Mouse (Mus musculus) left cerebral cortex, postnatal 4 days (tissue): Measurements from ENCODE around the gene Nup98. TPM values are rescaled to one million over a fixed set of nuclear protein-coding genes. Genes with fewer than 3 reads are reported as not detected.
A peak's percentile ranks its signal among the peaks of the same experiment; 100 is the strongest.

Experiments used
- DNase-seq: peaks from one replicate; pipeline ENCODE4 v3.0.0-alpha.2; 2022
- intact Hi-C: fragments of 180-260 bp; cut with DNase I; formaldehyde crosslinking; loops from one replicate; pipeline ENCODE4 v1.15.1; 2025
- total RNA-seq, 2 experiments: library from RNA; stranded (reverse); gene quantifications; 2 replicates each; pipeline ENCODE4 v1.2.3; 2021

Nup98 gene
- total RNA-seq, 2 experiments from 2014 or later = 39.4 to 41.2 TPM

- intact Hi-C loops = loop anchor here (2.0 kb wide), 1 partner anchor 55 kb away; no protein-coding TSS in a partner anchor
- DNase-seq = no peak
Observed at GRCm38 (mm10) chr7:102137898-102138297, 72.1 kb downstream of the Nup98 start.

DNA sequence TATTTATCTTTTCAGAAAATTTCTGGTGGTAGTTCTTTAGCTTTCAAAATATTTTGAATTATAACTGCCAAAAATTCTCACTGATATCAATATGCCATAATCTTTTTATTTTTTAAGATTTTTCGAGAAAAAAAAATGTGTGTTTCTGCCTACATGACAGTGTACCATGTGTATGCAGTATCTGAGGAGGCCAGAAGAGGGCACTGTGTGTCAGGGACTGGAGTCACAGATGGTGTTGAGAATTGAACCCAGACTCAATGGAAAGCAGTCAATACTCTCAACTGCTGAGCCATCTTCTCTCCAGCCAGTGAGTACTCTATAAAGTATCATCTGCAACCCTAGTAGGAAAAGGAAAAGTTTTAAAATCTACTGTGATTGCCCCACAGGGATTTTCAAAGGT, 72.5 kb downstream of the Nup98 start:
- intact Hi-C loops = no loop called here
- peak; percentile 37 for DNase-seq

GRCm38 (mm10) chr7:102132395-102132794, 77.6 kb downstream of the Nup98 start:
- intact Hi-C loops = no loop called here
- no peak for DNase-seq

- intact Hi-C loops = loop anchor here (10.0 kb wide), 1 partner anchor 54 kb away; no protein-coding TSS in a partner anchor
- DNase-seq = no peak
Observed at GRCm38 (mm10) chr7:102120326-102120725, 89.7 kb downstream of the Nup98 start.

GRCm38 (mm10) chr7:102117382-102117781, 92.6 kb downstream of the Nup98 start:
- DNase-seq = no peak
- intact Hi-C loops = no loop called here

GRCm38 (mm10) chr7:102116579-102117331, 93.2 kb downstream of the Nup98 start, which contains the start of gene Chrna10:
TSS of gene Chrna10 (minus strand) at chr7:102116828.
- DNase-seq = no peak
- intact Hi-C loops = no loop called here

- no peak for DNase-seq
- intact Hi-C loops = no loop called here
Observed at GRCm38 (mm10) chr7:102113151-102113729, 96.7 kb downstream of the Nup98 start.

GRCm38 (mm10) chr7:102109746-102110145, 100.2 kb downstream of the Nup98 start:
- no peak for DNase-seq
- intact Hi-C loops = no loop called here

DNA sequence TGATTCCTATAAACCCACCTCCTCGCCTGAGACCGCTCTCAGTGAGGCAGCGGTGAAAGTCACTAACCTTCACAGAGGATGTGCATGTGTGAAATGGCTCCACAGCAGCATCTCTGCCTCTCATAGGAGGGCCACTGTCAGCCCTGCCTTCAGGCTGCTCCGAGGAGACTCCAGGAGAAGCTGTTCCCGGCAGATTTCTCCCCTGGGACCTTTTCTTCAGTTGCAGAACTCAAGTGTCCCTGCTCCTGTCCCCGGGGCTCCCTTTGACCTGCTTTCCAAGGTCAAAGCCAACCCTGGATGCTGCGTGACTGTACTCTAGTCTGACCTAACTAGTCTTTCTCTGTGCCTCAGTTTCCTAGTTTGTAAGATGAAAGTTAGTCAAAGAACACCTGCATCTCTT, 100.8 kb downstream of the Nup98 start, which contains the start of gene Art5:
TSS of gene Art5 (minus strand) at position 319 of the 400 bp plus-strand sequence.
- intact Hi-C loops = no loop called here
- no peak for DNase-seq

GRCm38 (mm10) chr7:102108206-102108605, 101.8 kb downstream of the Nup98 start:
- intact Hi-C loops = no loop called here
- DNase-seq = no peak

DNA sequence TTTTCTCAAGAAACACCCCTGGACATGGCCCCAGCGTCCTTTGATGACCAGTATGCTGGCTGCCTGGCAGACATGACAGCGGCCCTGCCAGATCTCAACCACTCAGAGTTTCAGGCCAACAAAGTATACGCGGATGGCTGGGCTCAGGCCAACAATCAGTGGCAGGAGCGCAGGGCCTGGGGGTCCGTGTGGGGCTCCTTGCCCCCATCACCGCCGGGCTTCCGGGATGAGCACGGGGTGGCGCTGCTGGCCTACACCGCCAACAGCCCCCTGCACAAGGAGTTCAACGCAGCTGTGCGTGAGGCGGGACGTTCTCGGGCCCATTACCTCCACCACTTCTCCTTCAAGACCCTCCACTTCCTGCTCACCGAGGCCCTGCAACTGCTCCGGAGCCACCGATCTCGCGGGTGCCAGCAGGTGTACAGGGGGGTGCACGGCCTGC, 103.3 kb downstream of the Nup98 start:
- intact Hi-C loops = no loop called here
- peak; percentile 50 for DNase-seq

DNA sequence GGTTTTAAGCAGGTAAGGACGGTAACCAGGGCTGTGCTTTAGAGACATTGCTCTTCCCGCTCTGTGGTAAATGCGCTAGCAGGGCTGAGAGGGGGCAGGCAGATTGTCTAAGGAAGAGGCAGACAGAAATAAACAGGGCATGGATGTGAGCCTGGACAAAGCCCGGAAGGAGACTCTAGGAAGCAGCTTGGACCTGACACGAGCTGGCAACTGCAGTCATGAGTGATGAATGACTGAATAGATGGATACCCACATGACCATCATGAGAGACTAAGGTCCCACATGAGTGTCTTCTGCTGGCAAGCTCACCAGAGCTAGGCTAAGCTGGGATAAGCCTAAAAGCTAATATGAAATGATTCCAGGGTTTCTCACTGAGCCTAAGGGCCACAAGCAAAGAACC, 105.8 kb downstream of the Nup98 start:
- DNase-seq = no peak
- intact Hi-C loops = no loop called here

DNA sequence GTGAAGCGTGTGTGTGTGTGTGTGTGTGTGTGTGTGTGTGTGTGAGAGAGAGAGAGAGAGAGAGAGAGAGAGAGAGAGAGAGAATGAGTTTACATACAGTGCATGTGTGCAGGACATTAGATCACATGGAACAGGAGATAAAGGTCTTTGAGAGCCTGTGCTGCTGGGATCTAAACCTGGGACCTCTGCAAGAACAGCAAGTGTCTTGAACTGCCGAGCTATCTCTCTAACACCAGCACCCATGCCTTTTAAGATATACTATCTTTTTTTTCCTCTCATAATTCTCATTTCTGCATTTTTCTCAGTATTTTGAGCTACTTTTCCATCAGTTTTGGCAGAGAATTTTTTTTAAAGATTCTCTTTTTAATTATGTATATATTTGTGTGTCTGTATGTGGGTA, 106.4 kb downstream of the Nup98 start:
- intact Hi-C loops = no loop called here
- no peak for DNase-seq

GRCm38 (mm10) chr7:102102696-102103095, 107.3 kb downstream of the Nup98 start:
- DNase-seq = no peak
- intact Hi-C loops = no loop called here

GRCm38 (mm10) chr7:102102241-102102640, 107.7 kb downstream of the Nup98 start:
- intact Hi-C loops = no loop called here
- no peak for DNase-seq

GRCm38 (mm10) chr7:102101487-102101886, 108.5 kb downstream of the Nup98 start, which contains the start of gene Art1:
TSS of gene Art1 (plus strand) at chr7:102101743.
- intact Hi-C loops = no loop called here
- DNase-seq = no peak

DNA sequence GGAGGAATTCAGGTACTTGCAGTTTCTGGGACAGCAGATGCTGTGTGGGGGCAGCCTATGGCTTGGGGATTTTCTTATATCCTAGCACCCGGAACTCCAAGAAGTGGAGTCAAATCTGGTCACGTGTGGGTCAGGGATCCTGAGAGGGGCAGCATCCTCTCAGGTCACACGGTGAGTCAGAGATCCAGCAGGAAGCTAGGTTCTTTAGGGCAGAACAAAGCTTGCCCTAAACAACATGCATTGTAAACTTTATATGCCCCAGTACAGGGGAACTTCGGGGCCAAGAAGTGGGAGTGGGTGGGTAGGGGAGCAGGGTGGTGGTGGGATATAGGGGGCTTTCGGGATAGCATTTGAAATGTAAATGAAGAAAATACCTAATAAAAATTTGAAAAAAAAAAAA, 109.1 kb downstream of the Nup98 start:
- no peak for DNase-seq
- intact Hi-C loops = no loop called here

- intact Hi-C loops = no loop called here
- DNase-seq = no peak
Observed at GRCm38 (mm10) chr7:102099760-102100661, 110.0 kb downstream of the Nup98 start.

GRCm38 (mm10) chr7:102087336-102087735, 122.6 kb downstream of the Nup98 start:
- intact Hi-C loops = no loop called here

GRCm38 (mm10) chr7:102084041-102084696, 125.8 kb downstream of the Nup98 start:
- intact Hi-C loops = no loop called here
- DNase-seq = no peak

More at GRCm38 (mm10) chr7:102087336-102087735, 122.6 kb downstream of the Nup98 start:
- no peak for DNase-seq
